In the genomic region with DNA sequence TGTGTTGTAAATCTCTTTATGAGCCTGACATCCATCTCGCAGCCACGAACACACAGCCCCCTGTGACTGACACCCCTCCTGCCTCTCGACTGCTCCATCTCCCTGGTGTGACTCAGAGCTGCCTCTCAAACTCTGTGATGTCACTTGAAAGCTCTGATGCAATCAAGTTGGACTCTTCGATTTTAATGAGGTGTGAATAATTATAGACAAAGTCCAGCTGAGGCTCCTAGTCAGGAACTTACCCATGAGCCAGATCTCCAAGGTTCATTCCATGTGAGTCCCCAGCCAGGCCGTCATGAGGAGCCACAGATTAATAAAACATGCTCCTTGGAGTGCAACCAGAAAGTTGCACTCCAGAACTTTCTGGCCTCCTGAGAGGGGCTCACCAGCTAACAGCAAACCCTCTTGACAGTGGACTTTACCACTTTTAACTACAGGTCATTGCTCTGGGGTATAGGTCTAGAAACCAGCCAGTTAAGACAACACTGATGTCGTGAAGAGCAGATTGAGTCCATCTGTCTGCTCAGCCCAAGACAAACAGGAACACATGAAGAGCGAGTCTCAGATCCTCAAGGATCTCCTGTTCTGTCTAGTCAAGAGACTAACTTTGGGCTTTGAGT, we compare ENCODE assay signal across 26 mouse cellular contexts.
DNase-seq lines count a peak whose midpoint lies in the region; ATAC-seq lines count a peak whose summit lies in the region.
"Had no signal": no experiment of that assay in that cellular context is flagged by ENCODE, and none has a peak within 500 bp of the region (broad histone marks: within the 10 kb centered on the region; RNA-seq: fewer than 3 reads in every experiment).

No protein-coding gene starts in this region.

- no peaks in the 10 kb centered on the region for H3K27me3 ChIP-seq in kidney, embryonic 14.5 days (ENCODE audit: control insufficient read depth, insufficient read depth, low read length)
- no peaks in the 10 kb centered on the region for H3K27me3 ChIP-seq in lung, embryonic 16.5 days (ENCODE audit: control insufficient read depth, insufficient read depth, low read depth, low read length)
- H3K27me3 ChIP-seq: midbrain, embryonic 13.5 days had no signal

- peaks cover 36% of the 10 kb centered on the region for H3K4me1 ChIP-seq in kidney, embryonic 14.5 days (ENCODE audit: control insufficient read depth, insufficient read depth, low read length)
- peaks cover 33% of the 10 kb centered on the region for H3K4me1 ChIP-seq in lung, embryonic 16.5 days (replicated peaks; ENCODE audit: control insufficient read depth, insufficient read depth, low read length)
- H3K4me1 ChIP-seq: liver, embryonic 15.5 days; megakaryocyte, embryonic 14.5 days had no signal

- ATAC-seq in kidney, embryonic 14.5 days (ENCODE audit: low FRiP score, low TSS enrichment): no peak
- peak; percentile 83 for ATAC-seq in lung, embryonic 16.5 days (ENCODE audit: low read depth)
- ATAC-seq: forebrain, embryonic 14.5 days; midbrain, embryonic 13.5 days had no signal

- no peak overlapping the region for H3K27ac ChIP-seq in kidney, embryonic 14.5 days (ENCODE audit: low read depth, low read length)
- peak overlapping the region; percentile 74 for H3K27ac ChIP-seq in lung, embryonic 16.5 days (ENCODE audit: low read length)
- H3K27ac ChIP-seq: embryonic facial prominence, embryonic 13.5 days; hindbrain, embryonic 14.5 days; limb, embryonic 15.5 days; liver, embryonic 15.5 days; midbrain, embryonic 13.5 days had no signal

- H3K4me2 ChIP-seq in kidney, embryonic 14.5 days (replicated peaks; ENCODE audit: low read depth, low read length): no peak overlapping the region
- no peak overlapping the region for H3K4me2 ChIP-seq in lung, embryonic 16.5 days (ENCODE audit: low read depth, low read length)
- H3K4me2 ChIP-seq: embryonic facial prominence, embryonic 13.5 days; heart, embryonic 12.5 days; hindbrain, embryonic 14.5 days; limb, embryonic 15.5 days; liver, embryonic 15.5 days; midbrain, embryonic 13.5 days had no signal

- H3K4me3 ChIP-seq in kidney, embryonic 14.5 days (ENCODE audit: low read length): no peak overlapping the region
- H3K4me3 ChIP-seq in lung, embryonic 16.5 days (ENCODE audit: low read length): no peak overlapping the region
- H3K4me3 ChIP-seq: embryonic facial prominence, embryonic 13.5 days; heart, embryonic 12.5 days; limb, embryonic 15.5 days; liver, embryonic 15.5 days; megakaryocyte, embryonic 14.5 days; midbrain, embryonic 13.5 days had no signal

- WGBS in kidney, embryonic 14.5 days: 31% methylated on average over 7 of the region's 7 CpGs
- 39% methylated on average over 7 of the region's 7 CpGs for WGBS in lung, embryonic 16.5 days

- DNase-seq in gastrocnemius, adult 18-20 months (ENCODE audit: low spot score): peak; percentile 39
- DNase-seq in gastrocnemius, postnatal 25 days: no peak
- peak; percentile 59 for DNase-seq in kidney, adult 9 months
- peak; percentile 47 to 81 for DNase-seq in lung, postnatal 4 days
- DNase-seq in retina, postnatal 1 day: no peak
- DNase-seq in cerebellum, postnatal 25 days: no peak
- DNase-seq: adrenal gland, postnatal 14 days; cerebellum, adult 2 months; cerebellum, postnatal 36 days; embryo, embryonic 11 days; gastrocnemius, postnatal 10 days; heart, adult 11 months; heart, postnatal 14 days; left cerebral cortex, postnatal 4 days; right cerebral cortex, postnatal 14 days; spleen, adult 18-20 months had no signal

- H3K9me3 ChIP-seq in kidney, embryonic 14.5 days (ENCODE audit: control insufficient read depth, low read length): no peaks in the 10 kb centered on the region
- no peaks in the 10 kb centered on the region for H3K9me3 ChIP-seq in lung, embryonic 16.5 days (ENCODE audit: control insufficient read depth, low read length)
- H3K9me3 ChIP-seq: embryonic facial prominence, embryonic 13.5 days; heart, embryonic 12.5 days; limb, embryonic 15.5 days; liver, embryonic 15.5 days; megakaryocyte, embryonic 14.5 days; midbrain, embryonic 13.5 days had no signal

- no peak overlapping the region for H3K9ac ChIP-seq in kidney, embryonic 14.5 days (ENCODE audit: low read depth, low read length)
- no peak overlapping the region for H3K9ac ChIP-seq in lung, embryonic 16.5 days (ENCODE audit: low read length)
- H3K9ac ChIP-seq: embryonic facial prominence, embryonic 13.5 days; heart, embryonic 12.5 days; hindbrain, embryonic 14.5 days; limb, embryonic 15.5 days; liver, embryonic 15.5 days; midbrain, embryonic 13.5 days had no signal

- no peaks in the 10 kb centered on the region for H3K36me3 ChIP-seq in kidney, embryonic 14.5 days (ENCODE audit: control insufficient read depth, insufficient read depth, low read length)
- H3K36me3 ChIP-seq in lung, embryonic 16.5 days (ENCODE audit: control insufficient read depth, insufficient read depth, low read length): no peaks in the 10 kb centered on the region
- H3K36me3 ChIP-seq: embryonic facial prominence, embryonic 13.5 days; heart, embryonic 12.5 days; limb, embryonic 15.5 days; liver, embryonic 15.5 days; midbrain, embryonic 13.5 days had no signal

Comparison
In these comparisons a context has a peak if more than half of its experiments do, and no peak if none do; other contexts are left out.
1. DNase-seq: peak in gastrocnemius, adult 18-20 months (single experiment), kidney, adult 9 months (single experiment) and lung, postnatal 4 days (2 of 2); none in gastrocnemius, postnatal 25 days (single experiment), retina, postnatal 1 day (single experiment) and cerebellum, postnatal 25 days (0 of 2).